Mouse (Mus musculus) gastrocnemius, adult 2 months (tissue): ENCODE results near the gene 9130213A22Rik. TPM values are rescaled to one million over a fixed set of nuclear protein-coding genes. Genes with fewer than 3 reads are reported as not detected.

ENCODE experiments used
- DNase-seq: peaks from one replicate; pipeline ENCODE4 v3.0.0; 2022
- H3K27ac ChIP-seq: fragments of 200-600 bp; 2 replicates; pipeline ENCODE4 v1.8.1; 2022; ENCODE audit warnings: mild to moderate bottlenecking
- H3K4me3 ChIP-seq: fragments of 200-600 bp; 2 replicates; pipeline ENCODE4 v1.8.1; 2022; ENCODE audit warnings: mild to moderate bottlenecking, moderate library complexity
- CTCF ChIP-seq: fragments of 200-600 bp; IDR thresholded peaks from 2 replicates; pipeline ENCODE4 v1.8.1; 2022; ENCODE audit warnings: antibody characterized with exemption, mild to moderate bottlenecking, moderate library complexity
- intact Hi-C: fragments of 180-260 bp; cut with DNase I; formaldehyde crosslinking; loops from one replicate; pipeline ENCODE4 v1.15.1; 2025
- total RNA-seq, 2 experiments: library from RNA; stranded (reverse); gene quantifications; 2 replicates each; pipeline ENCODE4 v1.2.3; 2021

The 9130213A22Rik gene
- total RNA-seq, 2 experiments from 2014 or later = 0.20 TPM; not detected in 1

GRCm38 (mm10) chr11:69133923-69134621, 11.7 kb upstream of the 9130213A22Rik start:
- intact Hi-C loops = no loop called here
- peak; percentile 35 for TF ChIP-seq CTCF
- Histone ChIP-seq H3K4me3 (peak overlapping the region; percentile 71), H3K27ac (0 out of 2 replicates have a peak overlapping the region, but pooled peaks have one; percentile 17)
- DNase-seq = peak; percentile 40

- Histone ChIP-seq H3K4me3 (peak overlapping the region; percentile 71), H3K27ac (no peak overlapping the region)
- intact Hi-C loops = no loop called here
- DNase-seq = no peak
- no peak for TF ChIP-seq CTCF
These were observed 11.2 kb upstream of the 9130213A22Rik start for GRCm38 (mm10) chr11:69133566-69133922.

GRCm38 (mm10) chr11:69128426-69129122, 6.2 kb upstream of the 9130213A22Rik start:
- TF ChIP-seq CTCF = no peak
- intact Hi-C loops = loop anchor here (5.0 kb wide), 1 partner anchor 114 kb away; no protein-coding TSS in a partner anchor
- no peak for DNase-seq
- Histone ChIP-seq H3K27ac (no peak overlapping the region), H3K4me3 (no peak overlapping the region)

GRCm38 (mm10) chr11:69126706-69127095, 4.3 kb upstream of the 9130213A22Rik start:
- no peak for TF ChIP-seq CTCF
- no peak overlapping the region for H3K4me3 ChIP-seq
- intact Hi-C loops = loop anchor here (2.0 to 5.0 kb wide), 2 partner anchors 22 to 116 kb away; no protein-coding TSS in a partner anchor
- no peak overlapping the region for H3K27ac ChIP-seq
- no peak for DNase-seq

- DNase-seq = no peak
- Histone ChIP-seq H3K27ac (peak overlapping the region; percentile 89), H3K4me3 (peak overlapping the region; percentile 74)
- intact Hi-C loops = loop anchor here (2.0 to 5.0 kb wide), 2 partner anchors 23 to 116 kb away; no protein-coding TSS in a partner anchor
- no peak for TF ChIP-seq CTCF
These were observed 3.7 kb upstream of the 9130213A22Rik start for GRCm38 (mm10) chr11:69125919-69126705.

GRCm38 (mm10) chr11:69125852-69125918, 3.3 kb upstream of the 9130213A22Rik start, which contains the start of gene Aloxe3:
TSS of gene Aloxe3 (plus strand) at chr11:69125896.
- TF ChIP-seq CTCF = no peak
- intact Hi-C loops = loop anchor here (5.0 kb wide), 1 partner anchor 117 kb away; no protein-coding TSS in a partner anchor

GRCm38 (mm10) chr11:69125041-69125851, 2.9 kb upstream of the 9130213A22Rik start:
- intact Hi-C loops = loop anchor here (5.0 kb wide), 1 partner anchor 117 kb away; no protein-coding TSS in a partner anchor
- peak overlapping the region; percentile 74 for H3K4me3 ChIP-seq
- peak; percentile 86 for DNase-seq
- peak; percentile 78 for TF ChIP-seq CTCF
- peak overlapping the region; percentile 89 for H3K27ac ChIP-seq

More at GRCm38 (mm10) chr11:69125852-69125918, 3.3 kb upstream of the 9130213A22Rik start, which contains the start of gene Aloxe3:
- no peak for DNase-seq
- Histone ChIP-seq H3K27ac (peak within 1 kb of the TSS; percentile 89), H3K4me3 (peak within 1 kb of the TSS; percentile 74)

- H3K27ac ChIP-seq = peak overlapping the region; percentile 87
These were observed 2.1 kb upstream of the 9130213A22Rik start for GRCm38 (mm10) chr11:69124498-69124847.

GRCm38 (mm10) chr11:69123693-69124497, 1.5 kb upstream of the 9130213A22Rik start:
- peak overlapping the region; percentile 74 for H3K4me3 ChIP-seq

More at GRCm38 (mm10) chr11:69124498-69124847, 2.1 kb upstream of the 9130213A22Rik start:
- intact Hi-C loops = loop anchor here (1.0 to 5.0 kb wide), 4 partner anchors 62 to 293 kb away; no protein-coding TSS in a partner anchor
- H3K4me3 ChIP-seq = peak overlapping the region; percentile 74
- DNase-seq = peak; percentile 57
- TF ChIP-seq CTCF = no peak

GRCm38 (mm10) chr11:69123056-69123692, 785 bp upstream of the 9130213A22Rik start:
- H3K27ac ChIP-seq = peak overlapping the region; percentile 87
- intact Hi-C loops = loop anchor here (1.0 to 5.0 kb wide), 3 partner anchors 26 to 294 kb away; no protein-coding TSS in a partner anchor
- DNase-seq = peak; percentile 89

More at GRCm38 (mm10) chr11:69123693-69124497, 1.5 kb upstream of the 9130213A22Rik start:
- intact Hi-C loops = loop anchor here (1.0 to 5.0 kb wide), 6 partner anchors 27 to 293 kb away; no protein-coding TSS in a partner anchor
- no peak for TF ChIP-seq CTCF
- peak overlapping the region; percentile 87 for H3K27ac ChIP-seq
- DNase-seq = peak; percentile 90

More at GRCm38 (mm10) chr11:69123056-69123692, 785 bp upstream of the 9130213A22Rik start:
- peak; percentile 24; the same call in 1 of the 2 replicates for TF ChIP-seq CTCF
- peak overlapping the region; percentile 74 for H3K4me3 ChIP-seq
